Mouse (Mus musculus): ENCODE data around the gene Fbxw11.

GRCm38 (mm10) chr11:32650893-32651590, 8.5 kb downstream of the Fbxw11 start:
- TF ChIP-seq POLR2A (IDR thresholded peaks at IDR 0.05; ENCODE audit: insufficient read depth, low read depth, low read length) (no peak), CTCF (IDR thresholded peaks at IDR 0.05) (no peak)

Data from heart, adult 2 months (tissue).